Comparison of ENCODE assay signal across 28 mouse cellular contexts in genomic region chr11:69565131-69565530, GRCm38 (mm10). TPM values are rescaled to one million over a fixed set of nuclear protein-coding genes. Genes with fewer than 3 reads are reported as not detected.
A peak's percentile ranks its signal among the peaks of the same experiment; 100 is the strongest.
DNase-seq lines count a peak whose midpoint lies in the region; ATAC-seq and TF ChIP-seq lines count a peak whose summit lies in the region.
"Had no signal": no experiment of that assay in that cellular context is flagged by ENCODE, and none has a peak within 500 bp of the region (broad histone marks: within the 10 kb centered on the region; RNA-seq: fewer than 3 reads in every experiment).

No protein-coding gene starts in this region.

- H3K9me3 ChIP-seq in forebrain, embryonic 12.5 days, result no peaks in the 10 kb centered on the region
- no peaks in the 10 kb centered on the region for H3K9me3 ChIP-seq in forebrain, embryonic 13.5 days (replicated peaks)
- no peaks in the 10 kb centered on the region for H3K9me3 ChIP-seq in ES-Bruce4 (replicated peaks; ENCODE audit: control insufficient read depth, insufficient read depth, low read length, poor library complexity, severe bottlenecking)
- H3K9me3 ChIP-seq: embryonic facial prominence, embryonic 13.5 days; heart, embryonic 10.5 days; heart, embryonic 15.5 days; hindbrain, embryonic 13.5 days; kidney, embryonic 15.5 days; limb, embryonic 15.5 days; liver, embryonic 15.5 days; neural tube, embryonic 15.5 days; stomach, embryonic 15.5 days had no signal

- no peak for ATAC-seq in forebrain, embryonic 12.5 days (ENCODE audit: low FRiP score)
- ATAC-seq in forebrain, embryonic 13.5 days, result no peak

- TF ChIP-seq EP300 in ES-Bruce4 (IDR thresholded peaks at IDR 0.05; ENCODE audit: insufficient read depth, low read depth, low read length), result no peak

- H3K36me3 ChIP-seq in forebrain, embryonic 12.5 days (replicated peaks), result peaks cover 74% of the 10 kb centered on the region
- H3K36me3 ChIP-seq in forebrain, embryonic 13.5 days (ENCODE audit: poor library complexity, severe bottlenecking), result peaks cover 78% of the 10 kb centered on the region
- peaks cover 27% of the 10 kb centered on the region for H3K36me3 ChIP-seq in ES-Bruce4 (ENCODE audit: control insufficient read depth, insufficient read depth, low read length, poor library complexity, severe bottlenecking)

- no peak for TF ChIP-seq POLR2A in ES-Bruce4 (IDR thresholded peaks at IDR 0.05; ENCODE audit: insufficient read depth, low read length)

- intact Hi-C loops in left cerebral cortex, adult 2 months (cut with DNase I), result no loop called here
- intact Hi-C loops in left cerebral cortex, postnatal 36 days (cut with DNase I), result no loop called here

- DNase-seq in left cerebral cortex, adult 2 months (ENCODE audit: extremely low spot score in 1 of 2, low spot score in 2 of 2), result no peak
- DNase-seq in left cerebral cortex, postnatal 36 days (ENCODE audit: low spot score in 2 of 2), result no peak
- peak; percentile 37 for DNase-seq in lung, postnatal 10 days
- no peak for DNase-seq in heart, adult 8-10 months (ENCODE audit: low spot score)
- DNase-seq in urinary bladder, postnatal 4 days (ENCODE audit: low spot score in 2 of 2), result no peak
- DNase-seq: adrenal gland, postnatal 14 days; cerebellum, adult 11-12 months; cerebellum, adult 9-11 months; embryo, embryonic 11 days; gastrocnemius, postnatal 10 days; kidney, adult 11 months; layer of hippocampus, adult 9-11 months; midbrain, embryonic 14.5 days; right cerebral cortex, postnatal 25 days had no signal

- 0 out of 2 replicates have a peak overlapping the region, but pooled peaks have one; percentile 50 for H3K27ac ChIP-seq in forebrain, embryonic 12.5 days
- H3K27ac ChIP-seq in forebrain, embryonic 13.5 days, result no peak overlapping the region
- peak overlapping the region; percentile 13; the same call in 1 of the 2 replicates for H3K27ac ChIP-seq in left cerebral cortex, adult 2 months
- H3K27ac ChIP-seq in ES-Bruce4 (ENCODE audit: insufficient read depth, low read length), result 0 out of 2 replicates have a peak overlapping the region, but pooled peaks have one; percentile 9
- H3K27ac ChIP-seq: embryonic facial prominence, embryonic 13.5 days; heart, embryonic 15.5 days; hindbrain, embryonic 13.5 days; kidney, embryonic 15.5 days; limb, embryonic 15.5 days; liver, embryonic 15.5 days; neural tube, embryonic 15.5 days; stomach, embryonic 15.5 days had no signal

- H3K27me3 ChIP-seq in forebrain, embryonic 12.5 days, result 0 out of 2 replicates have a peak, but pooled peaks cover 12% of the 10 kb centered on the region
- H3K27me3 ChIP-seq in forebrain, embryonic 13.5 days, result no peaks in the 10 kb centered on the region
- no peaks in the 10 kb centered on the region for H3K27me3 ChIP-seq in ES-Bruce4 (ENCODE audit: control insufficient read depth, insufficient read depth, low read length, poor library complexity, severe bottlenecking)
- H3K27me3 ChIP-seq: embryonic facial prominence, embryonic 13.5 days; heart, embryonic 15.5 days; hindbrain, embryonic 13.5 days; limb, embryonic 15.5 days; neural tube, embryonic 15.5 days; stomach, embryonic 15.5 days had no signal

- 86% methylated on average over 8 of the region's 8 CpGs for WGBS in forebrain, embryonic 12.5 days
- WGBS in forebrain, embryonic 13.5 days, result 82% methylated on average over 8 of the region's 8 CpGs

- H3K4me3 ChIP-seq in forebrain, embryonic 12.5 days (replicated peaks), result no peak overlapping the region
- H3K4me3 ChIP-seq in forebrain, embryonic 13.5 days, result no peak overlapping the region
- H3K4me3 ChIP-seq in left cerebral cortex, adult 2 months, result no peak overlapping the region
- H3K4me3 ChIP-seq in ES-Bruce4 (ENCODE audit: low read depth, low read length), result no peak overlapping the region
- H3K4me3 ChIP-seq: embryonic facial prominence, embryonic 13.5 days; erythroblast, embryonic 14.5 days; heart, embryonic 10.5 days; heart, embryonic 15.5 days; hindbrain, embryonic 13.5 days; kidney, embryonic 15.5 days; limb, embryonic 15.5 days; liver, embryonic 15.5 days; neural tube, embryonic 15.5 days; stomach, embryonic 15.5 days had no signal

- no peak overlapping the region for H3K9ac ChIP-seq in forebrain, embryonic 12.5 days
- H3K9ac ChIP-seq in forebrain, embryonic 13.5 days, result no peak overlapping the region
- H3K9ac ChIP-seq in ES-Bruce4 (ENCODE audit: low read depth, poor library complexity, severe bottlenecking), result no peak overlapping the region
- H3K9ac ChIP-seq: embryonic facial prominence, embryonic 13.5 days; heart, embryonic 15.5 days; hindbrain, embryonic 13.5 days; kidney, embryonic 15.5 days; limb, embryonic 15.5 days; liver, embryonic 15.5 days; neural tube, embryonic 15.5 days; stomach, embryonic 15.5 days had no signal

- no peak overlapping the region for H3K4me2 ChIP-seq in forebrain, embryonic 12.5 days
- no peak overlapping the region for H3K4me2 ChIP-seq in forebrain, embryonic 13.5 days
- H3K4me2 ChIP-seq: embryonic facial prominence, embryonic 13.5 days; heart, embryonic 15.5 days; hindbrain, embryonic 13.5 days; kidney, embryonic 15.5 days; limb, embryonic 15.5 days; liver, embryonic 15.5 days; neural tube, embryonic 15.5 days; stomach, embryonic 15.5 days had no signal

- peaks cover 27% of the 10 kb centered on the region for H3K4me1 ChIP-seq in forebrain, embryonic 12.5 days
- peaks cover 30% of the 10 kb centered on the region for H3K4me1 ChIP-seq in forebrain, embryonic 13.5 days
- H3K4me1 ChIP-seq in ES-Bruce4 (ENCODE audit: control insufficient read depth, insufficient read depth, low read length), result peaks cover 12% of the 10 kb centered on the region

- no peak for TF ChIP-seq CTCF in left cerebral cortex, adult 2 months (IDR thresholded peaks at IDR 0.05)
- no peak for TF ChIP-seq CTCF in ES-Bruce4 (IDR thresholded peaks at IDR 0.05; ENCODE audit: low read depth, low read length)

RNA-seq across cellular contexts. Expression of gene Efnb3, which starts 5.1 kb away (rescaled TPM):
- 63.7 and 72.7 TPM in 2 replicates for polyA plus RNA-seq in forebrain, embryonic 12.5 days (2016; fragmentation: Nextera tagmentation; extraction: Ambion mirVana)
- polyA plus RNA-seq in forebrain, embryonic 13.5 days (2015; fragmentation: Nextera tagmentation; extraction: Ambion mirVana), result 63.1 and 72.0 TPM in 2 replicates
- total RNA-seq in left cerebral cortex, adult 2 months (2021), result 10 to 100 TPM; 46.6 to 63.0 TPM
- 10 to 100 TPM; 56.1 to 57.3 TPM for total RNA-seq in left cerebral cortex, postnatal 36 days (2021)
- 3.9 and 4.0 TPM in 2 replicates for polyA plus RNA-seq in ES-Bruce4 (2011; ENCODE audit: insufficient read depth, insufficient read length, low read depth, missing spikeins)
- 100 to 1,000 TPM; 105 to 137 (median 128) TPM for total RNA-seq in heart, adult 8-10 months (2022)
- total RNA-seq: monocyte, adult 5-6 weeks had no signal

RNA-seq across cellular contexts. Expression of gene Wrap53, which starts 14.9 kb away (rescaled TPM):
- polyA plus RNA-seq in forebrain, embryonic 12.5 days (2016; fragmentation: Nextera tagmentation; extraction: Ambion mirVana), result 33.0 and 36.0 TPM in 2 replicates
- 32.0 and 35.1 TPM in 2 replicates for polyA plus RNA-seq in forebrain, embryonic 13.5 days (2015; fragmentation: Nextera tagmentation; extraction: Ambion mirVana)
- 10 to 100 TPM in 1 of 2 experiments, 1 to 10 TPM in 1; 7.6 to 10.5 TPM for total RNA-seq in left cerebral cortex, adult 2 months (2021)
- 10 to 100 TPM; 10.2 to 10.8 TPM for total RNA-seq in left cerebral cortex, postnatal 36 days (2021)
- polyA plus RNA-seq in ES-Bruce4 (2011; ENCODE audit: insufficient read depth, insufficient read length, low read depth, missing spikeins), result 10.3 and 17.8 TPM in 2 replicates
- 1 to 10 TPM; 4.6 to 6.7 (median 5.6) TPM for total RNA-seq in heart, adult 8-10 months (2022)

RNA-seq across cellular contexts. Expression of gene Trp53, which starts 15.0 kb away (rescaled TPM):
- polyA plus RNA-seq in forebrain, embryonic 12.5 days (2016; fragmentation: Nextera tagmentation; extraction: Ambion mirVana), result 120 and 124 TPM in 2 replicates
- polyA plus RNA-seq in forebrain, embryonic 13.5 days (2015; fragmentation: Nextera tagmentation; extraction: Ambion mirVana), result 119 and 129 TPM in 2 replicates
- total RNA-seq in left cerebral cortex, adult 2 months (2021), result 10 to 100 TPM; 23.7 TPM
- total RNA-seq in left cerebral cortex, postnatal 36 days (2021), result 10 to 100 TPM; 21.7 to 22.6 TPM
- polyA plus RNA-seq in ES-Bruce4 (2011; ENCODE audit: insufficient read depth, insufficient read length, low read depth, missing spikeins), result 230 and 277 TPM in 2 replicates
- total RNA-seq in heart, adult 8-10 months (2022), result 10 to 100 TPM; 12.8 to 16.3 (median 14.1) TPM

RNA-seq across cellular contexts. Expression of gene Dnah2, which starts 16.2 kb away (rescaled TPM):
- polyA plus RNA-seq in forebrain, embryonic 12.5 days (2016; fragmentation: Nextera tagmentation; extraction: Ambion mirVana), result 1.7 and 2.1 TPM in 2 replicates
- 1.7 and 2.0 TPM in 2 replicates for polyA plus RNA-seq in forebrain, embryonic 13.5 days (2015; fragmentation: Nextera tagmentation; extraction: Ambion mirVana)
- 1 to 10 TPM; 2.7 to 3.7 TPM for total RNA-seq in left cerebral cortex, adult 2 months (2021)
- 1 to 10 TPM; 1.4 to 2.1 TPM for total RNA-seq in left cerebral cortex, postnatal 36 days (2021)
- 1.2 and 2.0 TPM in 2 replicates for polyA plus RNA-seq in ES-Bruce4 (2011; ENCODE audit: insufficient read depth, insufficient read length, low read depth, missing spikeins)
- total RNA-seq in heart, adult 8-10 months (2022), result under 1 TPM; 0.22 to 0.66 (median 0.40) TPM
- polyA plus RNA-seq: erythroblast, embryonic 14.5 days had no signal

RNA-seq across cellular contexts. Expression of gene Atp1b2, which starts 40.6 kb away (rescaled TPM):
- polyA plus RNA-seq in forebrain, embryonic 12.5 days (2016; fragmentation: Nextera tagmentation; extraction: Ambion mirVana), result 11.9 and 12.6 TPM in 2 replicates
- 12.7 and 14.0 TPM in 2 replicates for polyA plus RNA-seq in forebrain, embryonic 13.5 days (2015; fragmentation: Nextera tagmentation; extraction: Ambion mirVana)
- total RNA-seq in left cerebral cortex, adult 2 months (2021), result 100 to 1,000 TPM; 411 to 429 TPM
- total RNA-seq in left cerebral cortex, postnatal 36 days (2021), result 100 to 1,000 TPM; 398 to 420 TPM
- polyA plus RNA-seq in ES-Bruce4 (2011; ENCODE audit: insufficient read depth, insufficient read length, low read depth, missing spikeins), result 20.4 and 24.0 TPM in 2 replicates
- total RNA-seq in heart, adult 8-10 months (2022), result 10 to 100 TPM; 12.4 to 16.3 (median 13.1) TPM
- total RNA-seq: monocyte, adult 5-6 weeks had no signal
